Mouse (Mus musculus) kidney, postnatal 0 days (tissue): ENCODE measurements around the gene Tnni2. TPM values are rescaled to one million over a fixed set of nuclear protein-coding genes. Genes with fewer than 3 reads are reported as not detected.

Experiments used
- ATAC-seq: fragments of 200-750 bp; cut with Nextera tagmentation; replicated peaks from 2 replicates; pipeline ENCODE4 v1.8.0; 2017; ENCODE audit warnings: low read depth, moderate number of reproducible peaks, moderate TSS enrichment, moderate library complexity; ENCODE audit not compliant: low FRiP score
- DNase-seq: peaks from one replicate; pipeline ENCODE4 v3.0.0-alpha.2; 2016; ENCODE audit warnings: low spot score
- H3K27ac ChIP-seq: fragments of 300-500 bp; sonication (generic); 2 replicates; pipeline ENCODE4 v1.5.1; 2014; ENCODE audit warnings: mild to moderate bottlenecking
- H3K27me3 ChIP-seq: fragments of 300-500 bp; sonication (generic); 2 replicates; pipeline ENCODE4 v1.6.1; 2014; ENCODE audit warnings: low read length, mixed read lengths; ENCODE audit not compliant: insufficient read depth
- H3K36me3 ChIP-seq: fragments of 300-500 bp; sonication (generic); 2 replicates; pipeline ENCODE4 v1.6.1; 2014; ENCODE audit warnings: low read length, mixed read lengths; ENCODE audit not compliant: insufficient read depth
- H3K4me1 ChIP-seq: fragments of 300-500 bp; sonication (generic); replicated peaks from 2 replicates; pipeline ENCODE4 v1.6.1; 2014; ENCODE audit warnings: antibody characterized with exemption, low read length, mixed read lengths; ENCODE audit not compliant: insufficient read depth
- H3K4me2 ChIP-seq: fragments of 300-500 bp; sonication (generic); 2 replicates; pipeline ENCODE4 v1.6.1; 2014; ENCODE audit warnings: mild to moderate bottlenecking, low read length, moderate library complexity, mixed read lengths
- H3K4me3 ChIP-seq: fragments of 300-500 bp; sonication (generic); replicated peaks from 2 replicates; pipeline ENCODE4 v1.5.1; 2014; ENCODE audit warnings: low read depth, low read length
- H3K9ac ChIP-seq: fragments of 300-500 bp; sonication (generic); 2 replicates; pipeline ENCODE4 v1.6.1; 2014; ENCODE audit warnings: low read depth, low read length
- H3K9me3 ChIP-seq: fragments of 300-500 bp; sonication (generic); replicated peaks from 2 replicates; pipeline ENCODE4 v1.6.1; 2016; ENCODE audit warnings: low read length, inconsistent platforms, mixed read lengths
- CTCF ChIP-seq: IDR thresholded peaks from 2 replicates; pipeline ENCODE4 v1.5.1; 2016; ENCODE audit warnings: antibody characterized with exemption, low read depth, mild to moderate bottlenecking, moderate library complexity
- WGBS: fragments of 180-500 bp; shearing (Covaris S2); extraction: QIAGEN DNeasy Blood & Tissue Kit; methylation state at CpG from one replicate; pipeline ENCODE4 v1.1.7; 2014; 5-methylcytosine and 5-hydroxymethylcytosine counted together
- polyA plus RNA-seq: library from polyadenylated mRNA; unstranded; fragments of >200 nt; fragmentation: Nextera tagmentation; extraction: Ambion mirVana; gene quantifications from 2 replicates; pipeline ENCODE4 v1.2.1, GENCODE M21; 2015

The Tnni2 gene
- polyA plus RNA-seq, 1 experiment from 2014 or later: 3.0 TPM

DNA sequence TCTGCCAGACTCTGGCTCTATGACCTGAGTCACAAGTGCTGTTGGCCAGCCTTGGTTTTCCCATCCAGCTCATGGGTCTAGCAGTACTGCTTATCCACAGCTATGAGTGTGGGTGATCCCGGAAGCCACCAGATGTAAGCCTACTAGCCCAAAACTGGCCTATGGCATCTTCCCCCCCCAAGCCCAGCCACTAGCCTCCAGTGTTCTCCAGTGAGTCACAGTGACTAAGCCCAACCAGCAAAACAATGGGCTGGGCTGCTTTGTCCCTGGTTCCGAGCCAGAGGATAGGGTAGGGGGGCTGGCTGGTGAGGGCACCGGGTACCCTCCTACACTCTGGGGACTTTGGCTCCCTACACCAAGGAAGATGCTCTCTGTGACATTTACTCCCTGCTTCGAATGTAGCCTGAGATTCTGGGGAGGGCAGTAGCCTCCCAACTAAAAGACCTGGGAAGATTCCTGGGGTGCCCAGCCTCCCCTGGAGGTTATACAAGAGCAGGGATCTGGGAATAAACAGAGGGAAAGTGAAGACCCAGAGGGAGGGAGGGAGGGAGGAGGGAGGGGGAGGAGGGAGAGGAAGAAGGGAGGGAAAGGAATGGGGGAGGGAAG lies 29.3 kb downstream of the Tnni2 start:
- Histone ChIP-seq H3K9me3 (no peaks in the 10 kb centered on the region), H3K4me1 (peaks cover 22% of the 10 kb centered on the region), H3K4me3 (no peak overlapping the region), H3K36me3 (no peaks in the 10 kb centered on the region), H3K27me3 (no peaks in the 10 kb centered on the region), H3K9ac (no peak overlapping the region), H3K27ac (peak overlapping the region; percentile 90), H3K4me2 (no peak overlapping the region)
- ATAC-seq: peak; percentile 83
- TF ChIP-seq CTCF: 0 out of 2 replicates have a peak, but pooled peaks have one; percentile 5
- peak; percentile 92 for DNase-seq
- WGBS: 10% methylated on average over 4 of the region's 4 CpGs

DNA sequence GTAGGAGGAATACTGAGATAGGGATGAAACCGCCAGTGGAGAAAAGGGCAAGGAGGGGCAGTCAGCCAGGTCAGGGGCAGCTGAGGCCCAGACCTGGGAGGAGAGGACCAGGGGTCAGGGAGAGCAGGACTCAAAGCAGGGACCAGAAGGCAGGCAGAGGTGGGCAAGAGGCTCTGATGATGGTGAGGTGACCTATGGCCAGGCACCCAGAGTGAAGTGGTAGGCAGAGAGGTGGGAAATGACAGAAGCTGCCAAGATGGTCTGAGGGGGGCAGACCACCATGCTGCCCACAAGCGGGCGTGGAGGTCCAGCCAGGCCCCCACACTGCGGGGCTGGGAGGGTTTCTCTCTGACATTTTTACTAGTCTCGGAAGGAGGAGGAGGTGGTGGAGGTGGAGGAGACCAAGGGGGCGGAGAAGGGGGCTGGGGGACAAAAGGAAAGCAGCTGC lies 29.8 kb downstream of the Tnni2 start:
- DNase-seq: peak; percentile 85
- Histone ChIP-seq H3K4me3 (peak overlapping the region; percentile 19; the same call in 1 of the 2 replicates), H3K27me3 (no peaks in the 10 kb centered on the region), H3K4me1 (peaks cover 22% of the 10 kb centered on the region), H3K4me2 (peak overlapping the region; percentile 49), H3K27ac (peak overlapping the region; percentile 90), H3K36me3 (no peaks in the 10 kb centered on the region), H3K9ac (peak overlapping the region; percentile 60; the same call in 1 of the 2 replicates), H3K9me3 (no peaks in the 10 kb centered on the region)
- peak; percentile 42 for ATAC-seq
- no peak for TF ChIP-seq CTCF
- WGBS: 32% methylated on average over 6 of the region's 6 CpGs

DNA sequence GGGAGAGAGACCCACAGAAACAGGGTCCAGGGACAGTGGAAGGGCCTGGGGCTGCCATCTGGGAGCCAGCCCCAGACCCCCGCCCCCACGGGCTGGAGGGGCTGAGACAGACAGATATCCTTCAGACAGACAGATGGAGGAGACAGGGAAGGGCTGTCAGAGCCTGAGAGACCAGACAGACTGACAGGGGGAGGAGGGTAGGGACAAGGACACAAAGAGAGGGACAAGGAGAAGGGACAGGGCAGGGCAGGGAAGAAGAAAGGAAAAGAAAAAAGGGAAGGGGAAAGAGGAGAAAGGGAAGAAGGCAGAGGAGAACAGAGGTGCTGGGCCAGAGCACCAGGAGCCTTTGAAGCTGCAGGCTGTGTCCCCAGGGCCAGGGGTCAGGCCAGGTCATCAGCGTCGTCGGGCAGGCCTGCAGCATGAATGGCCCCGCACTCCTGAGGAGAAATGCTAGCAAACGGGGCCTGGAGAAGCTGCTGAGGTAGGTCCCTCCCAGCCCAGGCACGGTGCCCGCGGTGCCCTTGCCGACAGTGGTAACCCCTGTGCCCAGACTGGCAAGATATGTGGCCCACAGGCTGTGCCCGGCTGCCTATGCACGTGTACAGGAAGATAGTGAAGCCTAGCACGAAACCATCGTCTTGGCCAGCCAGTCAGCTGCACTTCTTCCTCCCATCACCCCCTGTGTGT lies 30.4 kb downstream of the Tnni2 start:
- peaks cover 22% of the 10 kb centered on the region for H3K4me1 ChIP-seq
- ATAC-seq: peak; percentile 8

DNA sequence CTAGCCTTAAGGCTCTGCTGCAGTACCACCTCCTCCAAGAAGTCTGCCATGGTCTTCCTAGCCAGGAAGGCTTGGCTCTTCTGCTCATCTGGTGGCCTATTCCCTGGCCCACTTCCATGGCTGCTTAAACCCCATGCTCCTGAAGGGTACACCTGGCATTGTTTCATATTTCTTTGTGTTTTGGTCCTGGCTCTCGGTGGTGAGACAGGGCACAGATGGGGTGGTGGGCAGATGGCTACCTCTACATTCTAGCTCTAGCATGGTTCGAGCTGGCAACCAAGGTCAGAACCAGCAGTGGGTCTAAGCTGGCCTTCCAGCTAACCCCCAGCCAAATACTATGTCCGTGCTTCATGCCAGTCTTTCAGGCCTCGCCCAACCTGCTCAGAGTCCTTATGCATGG lies 31.3 kb downstream of the Tnni2 start:
- no peak for TF ChIP-seq CTCF
- Histone ChIP-seq H3K36me3 (no peaks in the 10 kb centered on the region), H3K27me3 (no peaks in the 10 kb centered on the region), H3K9ac (peak overlapping the region; percentile 60; the same call in 1 of the 2 replicates), H3K4me3 (peak overlapping the region; percentile 19), H3K4me1 (peaks cover 22% of the 10 kb centered on the region), H3K9me3 (no peaks in the 10 kb centered on the region), H3K4me2 (peak overlapping the region; percentile 49), H3K27ac (peak overlapping the region; percentile 90)
- WGBS: 69% methylated on average over 4 of the region's 4 CpGs
- ATAC-seq (no peak), DNase-seq (no peak)

More for the DNA sequence above, 30.4 kb downstream of the Tnni2 start:
- Histone ChIP-seq H3K36me3 (no peaks in the 10 kb centered on the region), H3K27ac (peak overlapping the region; percentile 90), H3K27me3 (no peaks in the 10 kb centered on the region), H3K4me2 (peak overlapping the region; percentile 49), H3K9ac (peak overlapping the region; percentile 60), H3K4me3 (peak overlapping the region; percentile 19; the same call in 1 of the 2 replicates), H3K9me3 (no peaks in the 10 kb centered on the region)
- WGBS: 23% methylated on average over 15 of the region's 15 CpGs
- DNase-seq: peak; percentile 47
- no peak for TF ChIP-seq CTCF

DNA sequence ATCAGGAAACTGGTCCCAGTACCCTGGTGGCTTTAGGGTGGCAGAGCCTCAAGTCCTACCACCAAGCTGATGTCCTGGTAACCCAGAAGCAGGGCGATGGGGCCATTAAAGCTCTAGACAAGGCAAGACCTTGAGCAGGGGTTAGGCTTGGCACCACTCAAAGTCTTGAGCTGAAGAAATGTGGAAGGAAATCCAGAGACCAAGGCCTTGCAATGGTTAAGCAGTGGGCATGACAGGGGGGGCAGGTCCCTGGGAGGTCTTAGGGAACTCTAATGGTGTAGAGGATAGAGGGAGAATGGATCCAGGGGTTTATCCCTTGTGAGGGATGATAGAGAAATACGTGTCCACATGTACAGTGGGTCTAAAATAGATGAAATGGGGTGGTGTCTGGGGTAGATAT lies 31.9 kb downstream of the Tnni2 start:
- Histone ChIP-seq H3K9me3 (no peaks in the 10 kb centered on the region), H3K27me3 (no peaks in the 10 kb centered on the region), H3K36me3 (no peaks in the 10 kb centered on the region), H3K4me3 (peak overlapping the region; percentile 19), H3K9ac (peak overlapping the region; percentile 60; the same call in 1 of the 2 replicates), H3K4me1 (peaks cover 22% of the 10 kb centered on the region), H3K4me2 (peak overlapping the region; percentile 49), H3K27ac (peak overlapping the region; percentile 90)
- TF ChIP-seq CTCF: no peak
- no peak for DNase-seq
- ATAC-seq: no peak
- 74% methylated on average over 2 of the region's 2 CpGs for WGBS

DNA sequence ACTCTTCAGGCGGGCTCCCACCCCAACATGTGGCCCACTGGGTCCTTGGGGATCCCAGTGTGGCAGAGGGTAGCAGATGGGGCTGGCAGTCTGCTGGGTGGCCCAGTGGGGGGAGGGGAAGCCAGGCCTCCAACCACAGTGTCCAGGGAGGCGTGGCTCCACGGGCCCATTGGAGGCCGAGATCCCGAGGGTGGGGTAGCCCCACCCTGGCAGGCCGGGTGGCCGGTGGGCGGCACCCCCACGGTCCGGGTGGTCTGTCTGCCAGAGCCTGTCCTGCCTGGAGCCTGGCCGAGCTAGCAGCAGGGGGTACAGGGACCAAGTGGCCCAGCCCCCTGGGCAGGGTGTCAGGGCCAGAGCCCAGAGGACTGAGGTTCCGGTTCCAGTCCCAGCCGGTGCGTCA lies 33.2 kb downstream of the Tnni2 start:
- H3K4me2 ChIP-seq: peak overlapping the region; percentile 49
- WGBS: 32% methylated on average over 14 of the region's 14 CpGs
- ATAC-seq: peak; percentile 13; the same call in 1 of the 2 replicates
- DNase-seq: peak; percentile 44
- no peaks in the 10 kb centered on the region for H3K27me3 ChIP-seq
- no peaks in the 10 kb centered on the region for H3K36me3 ChIP-seq
- peak overlapping the region; percentile 48 for H3K9ac ChIP-seq
- no peaks in the 10 kb centered on the region for H3K9me3 ChIP-seq
- H3K4me1 ChIP-seq: peaks cover 22% of the 10 kb centered on the region
- peak overlapping the region; percentile 15; the same call in 1 of the 2 replicates for H3K4me3 ChIP-seq
- H3K27ac ChIP-seq: peak overlapping the region; percentile 90
- no peak for TF ChIP-seq CTCF
